Mouse (Mus musculus): ENCODE measurements around the gene Ccnh.
"Not testable (repeated sequence)": the region's sequence is repeated elsewhere in the genome, so short reads cannot be mapped to it uniquely, and the experiment has no call there.

The Ccnh gene

DNA sequence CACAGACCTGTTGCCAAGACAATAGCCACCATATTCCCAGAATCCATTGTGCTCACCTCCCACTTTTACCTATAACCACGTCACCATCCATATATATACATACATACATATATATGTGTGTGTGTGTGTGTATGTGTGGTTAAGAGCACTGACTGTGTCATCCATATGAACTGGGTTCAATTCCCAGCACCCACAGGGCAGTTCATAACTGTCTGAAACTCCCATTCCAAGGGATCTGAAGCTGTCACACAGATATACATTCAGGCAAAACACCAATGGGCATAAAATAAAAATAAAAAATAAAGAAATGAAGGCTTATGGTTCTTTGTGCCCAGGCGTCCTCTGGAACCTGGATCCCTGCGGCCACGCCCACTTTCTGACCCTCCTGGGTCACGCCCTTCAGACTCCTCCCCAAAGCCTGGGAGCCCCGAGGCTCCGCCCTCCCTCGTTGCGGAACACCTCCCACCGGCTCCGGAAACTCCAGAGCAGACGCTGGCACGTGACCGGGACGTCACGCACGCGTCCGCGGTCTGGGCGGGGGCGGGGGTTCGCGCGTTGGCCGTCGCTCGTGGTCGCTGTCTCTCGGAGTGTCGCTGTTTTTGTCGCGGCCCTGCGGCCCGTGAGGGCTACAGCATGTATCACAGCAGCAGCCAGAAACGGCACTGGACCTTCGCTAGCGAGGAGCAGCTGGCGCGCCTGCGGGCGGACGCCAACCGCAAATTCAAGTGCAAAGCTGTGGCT lies at the start of gene Ccnh:
Gene Ccnh (plus strand): TSS at position 506 of the 741 bp plus-strand sequence.
- DNase-seq (ENCODE audit: low read depth, low spot score), result peak; percentile 92

DNA sequence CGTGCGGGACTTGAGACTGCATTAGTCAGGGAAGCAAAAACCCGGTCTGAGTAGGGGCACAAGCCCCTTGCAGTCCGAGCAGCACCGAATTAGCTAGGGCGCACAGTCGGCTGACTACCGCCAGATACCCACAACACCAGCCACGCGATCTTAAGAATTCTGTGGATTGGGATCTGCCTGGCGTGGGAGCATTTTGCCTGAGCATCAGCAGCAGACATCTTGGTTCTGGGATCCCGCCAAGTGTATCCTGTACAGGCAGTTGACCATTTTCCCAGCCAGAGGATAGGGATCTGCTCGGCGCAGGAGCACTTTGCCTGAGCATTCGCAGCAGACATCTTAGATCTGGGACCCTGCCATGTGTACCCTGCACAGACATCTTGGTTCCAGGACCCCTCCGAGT lies 45.8 kb upstream of the Ccnh start:
- not testable (repeated sequence) for DNase-seq (ENCODE audit: low read depth, low spot score)

DNA sequence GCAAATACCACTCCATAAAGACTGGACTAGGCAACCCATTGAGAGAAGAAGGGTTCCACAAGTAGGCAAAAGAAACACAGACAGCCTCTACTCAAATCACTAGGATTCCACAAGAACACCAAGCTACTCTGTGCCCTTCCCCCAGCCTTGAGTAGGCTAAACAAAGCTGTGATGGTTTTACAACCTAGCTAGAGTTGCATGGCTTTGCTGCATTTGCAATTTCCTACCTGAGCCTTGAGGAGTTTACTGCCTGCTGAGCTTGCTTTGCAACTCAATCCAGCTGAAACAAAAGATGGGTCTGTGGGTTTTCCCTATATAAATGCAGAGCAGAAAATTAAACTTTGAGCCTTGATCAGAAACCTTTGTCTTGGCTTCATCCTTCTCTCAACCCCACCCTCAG lies 42.7 kb upstream of the Ccnh start:
- DNase-seq (ENCODE audit: low read depth, low spot score), result no peak

DNA sequence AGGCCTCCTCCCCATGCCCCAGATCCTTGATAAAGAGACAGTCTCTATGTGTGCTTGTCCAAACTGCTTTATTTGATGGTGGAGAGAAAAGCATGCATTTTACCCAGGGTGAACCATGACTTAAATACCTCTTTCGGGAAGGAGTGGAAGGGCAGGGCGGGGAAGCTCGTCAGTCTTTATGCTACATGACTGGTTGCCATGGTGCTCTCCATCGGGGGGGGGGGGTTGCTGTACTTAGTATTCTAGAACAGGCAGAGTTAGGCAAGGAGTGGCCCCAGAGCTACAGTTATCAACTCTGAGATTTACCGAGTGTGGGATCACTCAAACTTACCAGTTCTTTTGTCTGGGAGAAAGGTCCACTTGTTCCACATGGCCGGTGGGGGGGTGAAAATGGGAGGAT lies 34.5 kb upstream of the Ccnh start:
- DNase-seq (ENCODE audit: low read depth, low spot score), result no peak

DNA sequence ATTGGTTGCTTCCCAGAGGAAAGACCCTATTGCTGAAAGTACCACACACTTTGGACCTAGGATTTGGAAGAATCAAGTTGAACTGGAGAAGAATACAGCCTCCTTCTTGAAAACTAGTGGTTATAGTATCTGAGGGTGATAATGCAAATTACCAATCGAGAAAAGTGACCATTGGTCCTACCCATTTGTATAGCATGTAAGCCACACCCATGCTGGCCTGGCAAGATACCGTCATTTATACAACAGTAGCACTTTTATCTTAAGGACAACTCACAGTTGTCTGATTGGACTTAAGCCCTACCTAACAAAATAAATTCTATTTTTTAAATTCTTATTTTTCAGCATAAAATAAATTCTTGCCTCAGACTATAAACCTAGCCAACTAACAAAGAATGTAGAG lies 29.2 kb upstream of the Ccnh start:
- DNase-seq (ENCODE audit: low read depth, low spot score), result no peak

DNA sequence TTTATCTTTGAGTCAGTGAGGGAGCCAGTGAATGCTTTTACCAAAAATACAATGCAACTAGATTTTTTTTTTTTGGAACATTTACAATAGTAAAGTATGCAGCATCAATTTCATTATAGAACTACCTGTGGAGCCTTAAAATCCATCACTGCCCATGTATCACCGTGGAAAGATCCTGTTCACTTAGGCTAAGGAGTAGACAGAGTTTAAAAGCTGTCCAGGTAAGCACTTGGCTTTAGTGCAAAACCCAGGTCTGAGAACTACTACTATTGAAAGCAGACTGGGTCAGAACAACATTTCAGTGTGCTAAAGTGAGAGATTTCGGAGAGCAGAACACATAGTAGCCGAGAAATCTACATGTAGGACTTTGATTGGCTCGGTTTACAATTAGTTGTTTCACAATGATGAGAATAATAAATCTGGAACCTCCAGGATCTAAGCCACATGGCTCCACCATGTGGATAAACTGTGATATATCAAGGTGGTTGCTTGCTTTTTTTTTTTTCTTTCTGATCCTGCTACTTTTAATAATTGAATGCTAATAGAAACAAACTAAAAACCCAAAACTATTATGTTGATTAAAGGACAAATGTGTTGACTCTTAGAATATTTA lies 24.6 kb upstream of the Ccnh start:
- no peak for DNase-seq (ENCODE audit: low read depth, low spot score)

DNA sequence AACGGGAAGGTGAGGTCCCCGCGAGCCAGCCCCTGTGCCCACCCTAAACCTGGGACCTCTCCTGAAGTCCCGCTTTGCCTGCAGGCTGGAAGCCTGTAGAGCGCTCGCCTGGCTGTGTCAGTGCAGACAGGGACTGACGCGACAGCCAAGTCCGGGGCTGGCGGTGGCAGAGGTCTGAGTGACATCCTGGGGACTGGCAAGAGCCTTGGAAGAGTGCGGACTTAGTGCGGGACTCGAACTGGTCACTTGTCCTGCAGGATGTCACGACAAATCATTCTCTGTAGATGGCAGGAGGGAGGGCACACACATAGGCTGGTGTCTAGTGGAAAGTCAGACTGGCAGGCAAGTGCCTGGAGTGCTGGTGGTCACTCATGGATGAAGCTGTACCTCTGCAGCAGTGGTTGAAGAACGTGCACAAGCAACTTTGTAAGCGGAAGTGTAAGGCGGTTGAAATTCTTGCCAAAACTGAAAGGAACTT lies 475 bp downstream of the Ccnh start:
- no peak for DNase-seq (ENCODE audit: low read depth, low spot score)

DNA sequence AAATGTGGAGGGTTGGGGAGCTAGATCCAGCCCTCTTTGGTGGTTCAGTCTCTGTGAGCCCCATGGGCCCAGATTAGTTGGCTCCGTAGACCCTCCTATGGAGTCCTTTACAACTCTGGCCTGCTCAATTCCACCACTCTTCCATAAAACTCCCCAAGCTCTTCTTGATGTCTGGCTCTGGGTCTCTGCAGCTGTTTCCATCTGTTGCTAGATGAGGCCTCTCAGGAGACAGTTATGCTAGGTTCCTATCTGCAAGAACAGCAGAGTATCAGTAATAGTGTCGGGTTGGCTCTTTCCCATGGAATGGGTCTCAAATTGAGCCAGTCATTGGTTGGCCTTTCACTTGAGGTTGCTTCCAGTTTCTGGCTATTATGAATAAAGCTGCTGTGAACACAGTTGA lies 2.0 kb downstream of the Ccnh start:
- no peak for DNase-seq (ENCODE audit: low read depth, low spot score)

DNA sequence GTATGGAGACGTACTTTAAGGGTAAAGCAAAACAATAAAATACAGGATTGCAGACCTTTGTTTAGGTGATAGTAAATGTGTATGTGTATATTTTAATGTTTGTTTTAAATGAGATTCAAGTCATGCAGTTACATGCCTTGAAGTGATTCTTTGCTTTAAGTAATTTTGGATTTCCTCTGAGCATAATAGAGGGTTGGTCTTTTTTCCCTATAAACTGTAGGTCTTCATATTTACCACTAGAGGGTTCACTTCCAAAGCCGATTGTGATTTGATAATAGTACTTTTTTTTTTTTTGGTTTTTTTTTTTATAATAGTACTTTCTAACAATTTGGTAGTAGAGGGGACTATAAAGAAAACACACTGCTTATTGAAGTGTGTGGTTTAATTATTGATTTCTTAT lies 18.3 kb downstream of the Ccnh start:
- DNase-seq (ENCODE audit: low read depth, low spot score), result peak; percentile 4

DNA sequence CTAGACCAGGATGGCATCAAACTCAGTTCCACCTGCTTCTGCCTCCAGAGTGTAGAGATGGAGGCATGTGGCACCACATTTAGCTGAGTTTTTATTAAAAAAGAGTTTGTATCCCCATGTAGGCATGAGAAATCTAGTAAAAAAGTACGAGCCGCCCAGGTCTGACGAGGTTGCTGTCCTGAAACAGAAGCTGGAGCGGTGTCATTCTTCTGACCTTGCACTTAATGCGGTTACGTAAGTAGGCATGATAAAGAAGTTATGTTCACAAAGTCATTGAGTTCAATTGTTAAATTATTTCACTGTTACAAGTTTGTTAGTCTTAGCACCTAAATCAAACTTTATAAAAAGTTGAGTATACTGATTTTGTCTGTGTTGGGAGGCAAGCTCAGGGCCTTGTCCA lies 19.4 kb downstream of the Ccnh start:
- no peak for DNase-seq (ENCODE audit: low read depth, low spot score)

DNA sequence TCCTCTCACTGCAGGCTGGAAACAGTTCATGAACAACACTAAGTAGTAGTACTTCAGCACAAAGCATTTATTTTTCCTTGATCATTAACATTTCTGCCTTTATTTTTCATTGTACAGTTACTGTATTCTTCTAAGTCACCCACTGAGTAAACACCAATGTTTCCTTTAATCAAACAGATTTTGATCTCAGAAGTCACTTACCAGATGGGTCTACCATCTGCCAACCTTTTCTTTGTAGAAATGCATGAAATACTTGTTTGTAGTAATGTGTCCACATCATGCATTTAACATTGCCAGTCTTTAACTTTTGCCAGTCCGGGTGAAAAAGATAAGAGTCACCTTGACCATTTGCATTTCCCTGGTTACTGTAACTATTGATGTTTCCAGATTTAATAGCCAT lies 21.1 kb downstream of the Ccnh start:
- no peak for DNase-seq (ENCODE audit: low read depth, low spot score)

DNA sequence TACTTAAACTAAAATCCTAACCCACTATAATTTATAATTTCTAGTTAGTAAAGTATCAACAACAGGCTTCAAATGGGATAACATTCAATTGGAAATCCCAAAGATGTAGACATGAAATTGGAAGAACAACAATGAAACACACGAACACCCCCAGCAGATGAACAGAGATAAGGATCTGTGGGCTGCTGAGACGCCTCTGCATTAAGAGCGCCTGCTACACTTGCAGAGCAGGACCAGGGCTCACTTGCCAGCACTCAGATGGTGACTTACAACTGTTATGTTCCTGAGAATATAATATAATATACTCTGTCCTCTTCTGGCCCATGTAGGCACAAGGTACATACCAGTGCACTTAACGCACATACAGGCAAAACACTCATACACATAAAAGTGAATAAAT lies 29.4 kb downstream of the Ccnh start:
- DNase-seq (ENCODE audit: low read depth, low spot score), result no peak

DNA sequence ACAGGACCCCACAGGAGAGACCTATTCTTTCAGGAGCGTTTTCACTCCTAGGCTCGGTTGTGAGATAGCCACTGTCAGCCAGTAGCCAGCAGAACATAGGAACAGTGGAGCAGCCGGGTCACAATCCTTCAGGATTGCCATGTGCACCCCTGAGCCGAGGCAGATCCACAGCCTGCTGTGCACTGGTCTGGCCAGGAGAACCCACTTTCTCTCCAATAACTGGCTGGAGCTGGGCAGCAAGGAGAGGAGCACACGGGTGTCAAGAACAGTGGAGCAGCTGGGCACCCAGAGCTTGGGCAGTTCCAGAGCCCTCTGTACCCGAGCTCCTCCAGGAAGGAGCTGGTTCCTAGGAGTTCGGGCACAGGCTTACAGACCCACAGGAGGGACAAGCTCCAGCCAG lies 49.6 kb downstream of the Ccnh start:
- DNase-seq (ENCODE audit: low read depth, low spot score), result no peak

All from mesoderm, embryonic 11.5 days (tissue).